Mouse (Mus musculus): ENCODE results near the gene Wwc1.

The Wwc1 gene

GRCm38 (mm10) chr11:35980411-35980917 lies at the start of gene Wwc1:
Gene Wwc1, minus strand, starts transcription at chr11:35980527.
- in situ Hi-C loops (cut with MboI; ENCODE audit: unreplicated experiment in 2 of 2) = no loop called here

GRCm38 (mm10) chr11:36020009-36020408 lies 39.7 kb upstream of the Wwc1 start:
- in situ Hi-C loops (cut with MboI; ENCODE audit: unreplicated experiment in 2 of 2) = loop anchor here in 1 of 2 experiments (25.0 kb wide), 1 partner anchor 308 kb away; no protein-coding TSS in a partner anchor

GRCm38 (mm10) chr11:36013179-36013578 lies 32.9 kb upstream of the Wwc1 start:
- in situ Hi-C loops (cut with MboI; ENCODE audit: unreplicated experiment in 2 of 2) = loop anchor here in 1 of 2 experiments (25.0 kb wide), 1 partner anchor 301 kb away; no protein-coding TSS in a partner anchor

- in situ Hi-C loops (cut with MboI; ENCODE audit: unreplicated experiment in 2 of 2) = loop anchor here in 1 of 2 experiments (5.0 to 25.0 kb wide), 2 partner anchors 97 to 297 kb away; no protein-coding TSS in a partner anchor
Measured at GRCm38 (mm10) chr11:36009281-36010208, 29.2 kb upstream of the Wwc1 start.

GRCm38 (mm10) chr11:36002900-36003299 lies 22.6 kb upstream of the Wwc1 start:
- in situ Hi-C loops (cut with MboI; ENCODE audit: unreplicated experiment in 2 of 2) = loop anchor here (5.0 to 25.0 kb wide), 2 partner anchors 151 to 291 kb away; no protein-coding TSS in a partner anchor

- in situ Hi-C loops (cut with MboI; ENCODE audit: unreplicated experiment in 2 of 2) = loop anchor here (5.0 to 25.0 kb wide), 2 partner anchors 149 to 289 kb away; no protein-coding TSS in a partner anchor
Measured at GRCm38 (mm10) chr11:36001282-36001970, 21.1 kb upstream of the Wwc1 start.

GRCm38 (mm10) chr11:36000585-36001281 lies 20.4 kb upstream of the Wwc1 start:
- in situ Hi-C loops (cut with MboI; ENCODE audit: unreplicated experiment in 2 of 2) = loop anchor here (5.0 to 25.0 kb wide), 2 partner anchors 148 to 288 kb away; no protein-coding TSS in a partner anchor

- in situ Hi-C loops (cut with MboI; ENCODE audit: unreplicated experiment in 2 of 2) = loop anchor here (5.0 to 25.0 kb wide), 2 partner anchors 148 to 288 kb away; no protein-coding TSS in a partner anchor
Measured at GRCm38 (mm10) chr11:36000038-36000437, 19.7 kb upstream of the Wwc1 start.

- in situ Hi-C loops (cut with MboI; ENCODE audit: unreplicated experiment in 2 of 2) = loop anchor here (5.0 kb wide), 2 partner anchors 1151 to 1161 kb away; no protein-coding TSS in a partner anchor
Measured at GRCm38 (mm10) chr11:35998048-35998447, 17.7 kb upstream of the Wwc1 start.

- in situ Hi-C loops (cut with MboI; ENCODE audit: unreplicated experiment in 2 of 2) = loop anchor here (5.0 kb wide), 2 partner anchors 1148 to 1158 kb away; no protein-coding TSS in a partner anchor
Measured at GRCm38 (mm10) chr11:35995310-35995709, 15.0 kb upstream of the Wwc1 start.

- in situ Hi-C loops (cut with MboI; ENCODE audit: unreplicated experiment in 2 of 2) = no loop called here
Measured at GRCm38 (mm10) chr11:35991846-35992245, 11.5 kb upstream of the Wwc1 start.

- in situ Hi-C loops (cut with MboI; ENCODE audit: unreplicated experiment in 2 of 2) = no loop called here
Measured at GRCm38 (mm10) chr11:35989967-35990366, 9.6 kb upstream of the Wwc1 start.

GRCm38 (mm10) chr11:35985841-35986393 lies 5.6 kb upstream of the Wwc1 start:
- in situ Hi-C loops (cut with MboI; ENCODE audit: unreplicated experiment in 2 of 2) = no loop called here

- in situ Hi-C loops (cut with MboI; ENCODE audit: unreplicated experiment in 2 of 2) = no loop called here
Measured at GRCm38 (mm10) chr11:35982734-35983133, 2.4 kb upstream of the Wwc1 start.

- in situ Hi-C loops (cut with MboI; ENCODE audit: unreplicated experiment in 2 of 2) = no loop called here
Measured at GRCm38 (mm10) chr11:35979733-35980410, 455 bp downstream of the Wwc1 start.

GRCm38 (mm10) chr11:35979266-35979732 lies 1.0 kb downstream of the Wwc1 start:
- in situ Hi-C loops (cut with MboI; ENCODE audit: unreplicated experiment in 2 of 2) = no loop called here

- in situ Hi-C loops (cut with MboI; ENCODE audit: unreplicated experiment in 2 of 2) = no loop called here
Measured at GRCm38 (mm10) chr11:35977796-35978195, 2.5 kb downstream of the Wwc1 start.

- in situ Hi-C loops (cut with MboI; ENCODE audit: unreplicated experiment in 2 of 2) = no loop called here
Measured at GRCm38 (mm10) chr11:35977096-35977495, 3.2 kb downstream of the Wwc1 start.

GRCm38 (mm10) chr11:35976482-35976881 lies 3.8 kb downstream of the Wwc1 start:
- in situ Hi-C loops (cut with MboI; ENCODE audit: unreplicated experiment in 2 of 2) = no loop called here
